Mouse (Mus musculus) MEL (cell line): ENCODE data around the gene Cgref1.

Source experiments
- CTCF ChIP-seq, 3 experiments: IDR thresholded peaks in 2 of 3; conservative IDR thresholded peaks in 1 of 3; 2 replicates each; pipeline ENCODE4 v1.5.1; 2011 to 2012; ENCODE audit warnings: low read length in 3 of 3, low read depth in 2 of 3, mild to moderate bottlenecking in 2 of 3, improper control_type of control experiment in 1 of 3, inconsistent platforms in 1 of 3, mixed read lengths in 1 of 3, moderate library complexity in 1 of 3; ENCODE audit not compliant: control insufficient read depth in 1 of 3, insufficient read depth in 1 of 3, poor library complexity in 1 of 3, severe bottlenecking in 1 of 3
- EP300 ChIP-seq, 2 experiments: IDR thresholded peaks; 2 replicates each; pipeline ENCODE4 v1.6.1; 2011; ENCODE audit warnings: improper control_type of control experiment in 2 of 2, low read length in 2 of 2, low read depth in 1 of 2, mild to moderate bottlenecking in 1 of 2
- ETS1 ChIP-seq: IDR thresholded peaks from 2 replicates; pipeline ENCODE4 v1.6.1; 2012; ENCODE audit warnings: low read depth, mild to moderate bottlenecking, inconsistent platforms, low read length, improper control_type of control experiment, moderate library complexity
- GATA1 ChIP-seq: IDR thresholded peaks from 2 replicates; pipeline ENCODE4 v1.6.1; 2011; ENCODE audit warnings: low read depth, low read length, improper control_type of control experiment
- KAT2A ChIP-seq: conservative IDR thresholded peaks from 2 replicates; pipeline ENCODE4 v1.6.1; 2012; ENCODE audit warnings: low read depth, low read length, improper control_type of control experiment, inconsistent platforms
- MAX ChIP-seq: IDR thresholded peaks from 2 replicates; pipeline ENCODE4 v1.6.1; 2011; ENCODE audit warnings: low read length, improper control_type of control experiment
- MAZ ChIP-seq: IDR thresholded peaks from 2 replicates; pipeline ENCODE4 v1.6.1; 2012; ENCODE audit warnings: low read depth, mild to moderate bottlenecking, inconsistent platforms, low read length, improper control_type of control experiment
- MEF2A ChIP-seq: IDR thresholded peaks from 2 replicates; pipeline ENCODE4 v1.6.1; 2014; ENCODE audit warnings: low read depth, mild to moderate bottlenecking, inconsistent platforms, low read length, improper control_type of control experiment; ENCODE audit not compliant: poor library complexity, insufficient replicate concordance, severe bottlenecking; ENCODE audit errors: extremely low read depth
- POLR2A ChIP-seq, 2 experiments: IDR thresholded peaks; 2 replicates each; pipeline ENCODE4 v1.6.1; 2011 to 2012; ENCODE audit warnings: low read length in 2 of 2, mild to moderate bottlenecking in 2 of 2, control low read depth in 1 of 2, improper control_type of control experiment in 1 of 2, low read depth in 1 of 2, moderate library complexity in 1 of 2; ENCODE audit not compliant: control insufficient read depth in 1 of 2, insufficient read depth in 1 of 2, poor library complexity in 1 of 2
- POLR2AphosphoS2 ChIP-seq: IDR thresholded peaks from 2 replicates; pipeline ENCODE4 v1.6.1; 2011; ENCODE audit warnings: low read length, improper control_type of control experiment
- POLR2AphosphoS5 ChIP-seq: IDR thresholded peaks from 2 replicates; pipeline ENCODE4 v1.6.1; 2012; ENCODE audit warnings: low read depth, borderline replicate concordance, mild to moderate bottlenecking, inconsistent platforms, low read length, moderate library complexity, mixed read lengths
- TCF12 ChIP-seq: IDR thresholded peaks from 2 replicates; pipeline ENCODE4 v1.6.1; 2014; ENCODE audit warnings: low read depth, mild to moderate bottlenecking, inconsistent platforms, low read length, improper control_type of control experiment, moderate library complexity
- UBTF ChIP-seq: IDR thresholded peaks from 2 replicates; pipeline ENCODE4 v1.6.1; 2012; ENCODE audit warnings: low read depth, mild to moderate bottlenecking, inconsistent platforms, low read length, improper control_type of control experiment, moderate library complexity, borderline replicate concordance; ENCODE audit not compliant: insufficient read depth
- ZC3H11A ChIP-seq: IDR thresholded peaks from 2 replicates; pipeline ENCODE4 v1.6.1; 2012; ENCODE audit warnings: low read depth, mild to moderate bottlenecking, inconsistent platforms, low read length, improper control_type of control experiment

GRCm38 (mm10) chr5:30924614-30925013, 20.8 kb downstream of the Cgref1 start:
- TF ChIP-seq GATA1 = no peak
- TF ChIP-seq MAX = no peak
- no peak for TF ChIP-seq POLR2AphosphoS5
- TF ChIP-seq MAZ = no peak
- TF ChIP-seq CTCF (IDR thresholded peaks at IDR 0.05 in 2 of 3, conservative IDR thresholded peaks at IDR 0.05 in 1 of 3; ENCODE audit: control insufficient read depth in 1 of 3, insufficient read depth in 1 of 3, low read depth in 2 of 3, low read length in 3 of 3, poor library complexity in 1 of 3, severe bottlenecking in 1 of 3) = no peak
- TF ChIP-seq MEF2A = no peak
- no peak for TF ChIP-seq POLR2A (IDR thresholded peaks at IDR 0.05; ENCODE audit: control insufficient read depth in 1 of 2, insufficient read depth in 1 of 2, low read depth in 1 of 2, low read length in 2 of 2, poor library complexity in 1 of 2)
- no peak for TF ChIP-seq EP300 (IDR thresholded peaks at IDR 0.05; ENCODE audit: low read depth in 1 of 2, low read length in 2 of 2)
- TF ChIP-seq ZC3H11A = no peak
- TF ChIP-seq POLR2AphosphoS2 = no peak
- no peak for TF ChIP-seq UBTF
- no peak for TF ChIP-seq ETS1
- no peak for TF ChIP-seq TCF12
- no peak for TF ChIP-seq KAT2A
